Mouse (Mus musculus) forebrain, embryonic 13.5 days (tissue): ENCODE measurements around the gene Mras. TPM values are rescaled to one million over a fixed set of nuclear protein-coding genes. Genes with fewer than 3 reads are reported as not detected.

ENCODE experiments used
- ATAC-seq: fragments of 200-750 bp; cut with Nextera tagmentation; 2 replicates; pipeline ENCODE4 v1.8.0; 2017
- H3K27ac ChIP-seq: fragments of 300-500 bp; sonication (generic); 2 replicates; pipeline ENCODE4 v1.5.1; 2015; ENCODE audit warnings: inconsistent platforms, mild to moderate bottlenecking, moderate library complexity
- H3K27me3 ChIP-seq: fragments of 300-500 bp; sonication (generic); 2 replicates; pipeline ENCODE4 v1.6.1; 2015; ENCODE audit warnings: mild to moderate bottlenecking, inconsistent platforms
- H3K36me3 ChIP-seq: fragments of 300-500 bp; sonication (generic); 2 replicates; pipeline ENCODE4 v1.6.1; 2015; ENCODE audit warnings: mild to moderate bottlenecking, inconsistent platforms; ENCODE audit not compliant: poor library complexity, severe bottlenecking
- H3K4me1 ChIP-seq: fragments of 300-500 bp; sonication (generic); 2 replicates; pipeline ENCODE4 v1.6.1; 2015; ENCODE audit warnings: inconsistent platforms
- H3K4me2 ChIP-seq: fragments of 300-500 bp; sonication (generic); 2 replicates; pipeline ENCODE4 v1.6.1; 2015; ENCODE audit warnings: inconsistent platforms, mild to moderate bottlenecking, moderate library complexity
- H3K4me3 ChIP-seq: fragments of 300-500 bp; sonication (generic); 2 replicates; pipeline ENCODE4 v1.5.1; 2015; ENCODE audit warnings: mild to moderate bottlenecking, inconsistent platforms
- H3K9ac ChIP-seq: fragments of 300-500 bp; sonication (generic); 2 replicates; pipeline ENCODE4 v1.6.1; 2015; ENCODE audit warnings: mild to moderate bottlenecking, inconsistent platforms
- H3K9me3 ChIP-seq: fragments of 300-500 bp; sonication (generic); replicated peaks from 2 replicates; pipeline ENCODE4 v1.6.1; 2016; ENCODE audit warnings: inconsistent platforms
- WGBS: fragments of 180-500 bp; shearing (Covaris S2); methylation state at CpG from one replicate; pipeline ENCODE4 v1.1.7; 2015; 5-methylcytosine and 5-hydroxymethylcytosine counted together
- polyA plus RNA-seq: library from polyadenylated mRNA; unstranded; fragments of >200 nt; fragmentation: Nextera tagmentation; extraction: Ambion mirVana; gene quantifications from 2 replicates; pipeline ENCODE4 v1.2.1, GENCODE M21; 2015

Mras gene
- polyA plus RNA-seq, 1 experiment from 2014 or later = 43.4 TPM

GRCm38 (mm10) chr9:99458529-99459208, 21.5 kb upstream of the Mras start:
- Histone ChIP-seq H3K27ac (no peak overlapping the region), H3K4me1 (no peaks in the 10 kb centered on the region), H3K9me3 (no peaks in the 10 kb centered on the region), H3K9ac (no peak overlapping the region), H3K36me3 (no peaks in the 10 kb centered on the region), H3K4me2 (no peak overlapping the region), H3K4me3 (no peak overlapping the region), H3K27me3 (no peaks in the 10 kb centered on the region)
- ATAC-seq = no peak
- 48% methylated on average over 12 of the region's 12 CpGs for WGBS

- Histone ChIP-seq H3K27me3 (peaks cover 15% of the 10 kb centered on the region), H3K9ac (no peak overlapping the region), H3K36me3 (no peaks in the 10 kb centered on the region), H3K4me3 (no peak overlapping the region), H3K4me1 (0 out of 2 replicates have a peak, but pooled peaks cover 6% of the 10 kb centered on the region), H3K9me3 (no peaks in the 10 kb centered on the region), H3K27ac (no peak overlapping the region), H3K4me2 (no peak overlapping the region)
- 76% methylated on average over 4 of the region's 4 CpGs for WGBS
- ATAC-seq = no peak
Measured at GRCm38 (mm10) chr9:99454211-99454610, 17.0 kb upstream of the Mras start.

DNA sequence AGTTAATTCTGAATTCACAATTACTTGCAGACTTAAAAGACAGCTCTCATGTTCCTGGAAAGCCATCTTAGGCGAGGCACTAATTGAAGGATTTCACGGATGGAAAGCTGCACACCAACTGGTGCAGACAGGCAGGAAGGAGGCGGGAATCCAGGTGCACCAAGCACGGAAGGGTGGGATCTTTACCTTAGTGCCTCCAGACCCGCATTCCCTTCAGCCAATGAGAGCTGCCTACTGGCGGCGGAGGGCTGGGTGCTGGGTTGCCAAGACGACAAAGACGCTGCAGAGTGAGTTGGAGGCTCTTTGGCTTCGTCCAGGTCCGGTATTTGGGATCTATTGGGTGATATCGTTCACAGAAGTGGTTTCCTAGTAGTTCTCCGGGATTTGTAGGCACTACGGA, 14.0 kb upstream of the Mras start, which contains the start of gene Nme9:
Gene Nme9, plus strand, starts transcription at position 315 of the 400 bp plus-strand sequence.
- Histone ChIP-seq H3K4me2 (peak within 1 kb of the TSS; percentile 33), H3K4me1 (0 out of 2 replicates have a peak, but pooled peaks cover 10% of the 10 kb centered on the region), H3K9ac (no peak within 1 kb of the TSS), H3K9me3 (no peaks in the 10 kb centered on the region), H3K27me3 (peaks cover 15% of the 10 kb centered on the region), H3K27ac (no peak within 1 kb of the TSS), H3K36me3 (no peaks in the 10 kb centered on the region), H3K4me3 (no peak within 1 kb of the TSS)
- WGBS = 8% methylated on average over 14 of the region's 14 CpGs
- ATAC-seq = no peak

DNA sequence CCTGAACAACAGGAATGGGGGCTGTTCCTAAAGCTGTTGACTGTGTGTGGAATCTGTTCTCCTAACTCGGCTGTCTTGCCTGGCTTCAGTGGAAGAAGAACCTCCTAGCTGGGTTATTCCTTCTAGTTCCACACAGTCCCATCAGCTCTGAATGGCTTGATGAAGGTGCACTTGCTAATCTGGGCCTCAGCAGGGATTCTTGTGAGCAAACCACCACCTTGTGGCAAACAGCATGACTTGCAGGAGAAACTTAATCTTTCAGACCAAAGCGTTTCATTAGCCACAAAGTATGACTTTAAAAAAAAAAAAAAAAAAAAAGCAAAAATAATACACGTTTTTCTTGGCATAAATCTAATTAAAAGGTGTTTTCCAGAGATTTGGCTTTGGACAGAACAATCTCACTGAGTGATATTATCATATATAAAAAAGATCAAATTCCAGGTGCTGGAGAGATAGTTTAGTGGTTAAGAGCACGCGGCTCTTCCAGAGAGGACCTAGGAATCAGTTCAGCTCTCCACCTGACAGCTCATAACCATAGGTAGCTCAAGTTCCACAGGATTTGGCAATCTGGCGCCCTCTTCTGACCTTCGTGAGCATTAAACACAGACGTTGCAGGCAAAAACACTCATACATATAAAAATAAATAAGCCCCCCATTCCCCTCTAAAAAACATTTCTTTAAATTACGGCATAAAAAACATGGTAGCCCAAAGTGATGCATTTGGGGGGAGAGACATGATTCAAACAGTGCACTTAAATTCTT, 12.9 kb upstream of the Mras start:
- WGBS = 53% methylated on average over 9 of the region's 9 CpGs
- ATAC-seq = peak; percentile 48; the same call in 1 of the 2 replicates
- Histone ChIP-seq H3K4me1 (0 out of 2 replicates have a peak, but pooled peaks cover 10% of the 10 kb centered on the region), H3K4me3 (no peak overlapping the region), H3K27me3 (peaks cover 15% of the 10 kb centered on the region), H3K9ac (no peak overlapping the region), H3K27ac (no peak overlapping the region), H3K4me2 (no peak overlapping the region), H3K9me3 (no peaks in the 10 kb centered on the region), H3K36me3 (no peaks in the 10 kb centered on the region)

DNA sequence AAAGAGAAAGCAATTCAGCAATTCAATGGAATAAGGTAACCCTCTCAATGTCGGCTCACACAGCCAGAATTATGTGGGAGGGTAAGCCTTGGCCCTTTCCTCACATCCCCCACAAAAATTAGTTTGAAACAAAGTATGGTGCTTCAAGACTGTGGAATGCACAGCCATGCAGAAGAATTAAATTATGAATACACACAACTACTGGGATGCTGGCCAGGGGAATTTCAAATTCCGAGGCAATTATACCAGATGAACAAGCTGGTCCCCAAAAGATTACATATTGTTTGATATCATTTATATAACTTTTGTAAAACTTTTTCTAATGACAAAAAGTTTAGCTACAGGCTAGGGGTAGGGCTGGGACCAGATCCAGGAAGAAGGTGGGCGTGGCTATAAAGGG, 10.1 kb upstream of the Mras start:
- WGBS = 51% methylated on average over 3 of the region's 3 CpGs
- 0 out of 2 replicates have a peak, but pooled peaks cover 13% of the 10 kb centered on the region for H3K4me1 ChIP-seq

GRCm38 (mm10) chr9:99446259-99446658, 9.1 kb upstream of the Mras start:
- Histone ChIP-seq H3K4me1 (0 out of 2 replicates have a peak, but pooled peaks cover 10% of the 10 kb centered on the region), H3K27me3 (peaks cover 6% of the 10 kb centered on the region)
- no peak for ATAC-seq

More for the DNA sequence above, 10.1 kb upstream of the Mras start:
- H3K4me2 ChIP-seq = no peak overlapping the region
- H3K9me3 ChIP-seq = no peaks in the 10 kb centered on the region
- no peak for ATAC-seq
- no peaks in the 10 kb centered on the region for H3K36me3 ChIP-seq
- no peak overlapping the region for H3K9ac ChIP-seq
- H3K27ac ChIP-seq = no peak overlapping the region
- H3K4me3 ChIP-seq = no peak overlapping the region
- peaks cover 15% of the 10 kb centered on the region for H3K27me3 ChIP-seq

DNA sequence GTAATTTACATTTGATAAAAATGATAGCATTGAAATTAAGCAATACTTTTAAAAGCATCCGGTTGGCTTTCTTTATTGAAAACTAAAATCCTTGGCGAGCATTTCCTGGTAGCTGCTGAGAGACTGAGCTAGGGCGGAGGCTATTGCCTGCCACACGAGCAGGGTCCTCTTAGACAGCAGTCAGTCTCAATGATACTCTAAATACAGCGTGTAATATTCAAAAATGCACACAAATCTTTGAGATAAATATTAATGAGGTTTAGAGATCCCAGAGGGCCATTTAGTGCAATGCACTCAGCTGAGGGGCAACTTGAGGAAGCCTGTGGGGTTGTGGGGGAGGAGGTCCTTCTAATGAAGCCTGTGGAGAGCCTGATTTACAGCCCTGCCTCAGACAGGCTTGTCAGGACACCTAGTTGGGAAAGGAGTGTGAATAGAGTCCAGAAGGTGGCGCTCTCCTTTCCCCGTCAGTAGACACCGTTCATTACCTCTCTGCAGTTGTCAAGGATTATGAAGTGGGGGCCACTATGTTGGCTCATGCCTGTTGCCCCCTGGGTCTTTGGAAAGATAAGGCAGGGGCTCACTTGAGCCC, 7.5 kb upstream of the Mras start:
- Histone ChIP-seq H3K27ac (no peak overlapping the region), H3K36me3 (no peaks in the 10 kb centered on the region), H3K9ac (no peak overlapping the region), H3K4me1 (0 out of 2 replicates have a peak, but pooled peaks cover 7% of the 10 kb centered on the region), H3K27me3 (no peaks in the 10 kb centered on the region), H3K4me3 (no peak overlapping the region), H3K4me2 (no peak overlapping the region), H3K9me3 (no peaks in the 10 kb centered on the region)
- ATAC-seq = peak; percentile 44; the same call in 1 of the 2 replicates
- WGBS = 39% methylated on average over 8 of the region's 8 CpGs

More at GRCm38 (mm10) chr9:99446259-99446658, 9.1 kb upstream of the Mras start:
- no peak overlapping the region for H3K9ac ChIP-seq
- H3K4me2 ChIP-seq = no peak overlapping the region
- no peaks in the 10 kb centered on the region for H3K9me3 ChIP-seq
- no peak overlapping the region for H3K27ac ChIP-seq
- no peaks in the 10 kb centered on the region for H3K36me3 ChIP-seq
- H3K4me3 ChIP-seq = no peak overlapping the region

DNA sequence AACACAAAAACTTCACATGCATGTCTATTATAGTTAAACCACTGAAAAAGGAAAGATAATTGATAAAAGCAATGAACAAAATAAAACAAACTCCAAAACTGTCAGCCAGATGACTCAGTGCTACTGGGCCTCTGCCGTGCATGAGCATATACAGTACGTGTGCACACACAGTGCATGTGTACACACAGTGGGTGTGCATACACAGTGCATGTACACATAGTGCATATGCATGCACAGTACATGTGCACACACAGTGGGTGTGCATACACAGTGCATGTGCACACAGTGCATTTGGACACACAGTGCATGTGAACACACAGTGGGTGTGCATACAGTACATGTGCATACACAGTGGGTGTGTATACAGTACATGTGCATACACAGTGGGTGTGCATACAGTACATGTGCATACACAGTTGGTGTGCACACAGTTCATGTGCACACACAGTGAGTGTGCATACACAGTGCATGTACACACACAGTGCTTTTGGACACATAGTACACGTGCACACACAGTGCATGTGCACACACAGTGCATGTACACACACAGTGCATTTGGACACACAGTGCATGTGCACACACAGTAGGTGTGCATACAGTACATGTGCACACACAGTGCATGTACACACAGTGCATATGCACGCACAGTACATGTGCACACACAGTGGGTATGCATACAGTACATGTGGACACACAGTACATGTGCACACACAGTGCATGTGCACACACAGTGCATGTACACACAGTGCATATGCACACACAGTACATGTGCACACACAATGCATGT, 4.7 kb upstream of the Mras start:
- Histone ChIP-seq H3K9me3 (no peaks in the 10 kb centered on the region), H3K4me2 (no peak overlapping the region), H3K4me1 (peaks cover 14% of the 10 kb centered on the region), H3K36me3 (no peaks in the 10 kb centered on the region), H3K27ac (no peak overlapping the region), H3K9ac (no peak overlapping the region), H3K27me3 (peaks cover 18% of the 10 kb centered on the region), H3K4me3 (no peak overlapping the region)
- 0 out of 2 replicates have a peak, but pooled peaks have one; percentile 19 for ATAC-seq
- WGBS = 93% methylated on average over 4 of the region's 4 CpGs

DNA sequence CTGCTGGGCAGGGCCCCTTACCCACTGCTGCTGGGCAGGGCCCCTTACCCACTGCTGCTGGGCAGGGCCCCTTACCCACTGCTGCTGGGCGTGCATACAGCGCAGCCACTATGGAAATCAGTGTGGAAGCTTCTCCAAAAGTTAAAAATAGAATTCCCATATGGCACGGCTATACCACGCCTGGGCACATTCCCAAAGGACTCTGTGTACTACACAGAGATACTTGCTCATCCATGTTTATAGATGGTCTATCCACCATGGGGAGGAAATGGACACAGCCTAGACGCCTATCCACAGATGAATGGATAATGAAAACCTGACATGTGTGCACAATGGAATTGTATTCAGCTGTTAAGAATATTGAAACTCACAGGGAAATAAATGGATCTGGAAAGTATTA, 3.8 kb upstream of the Mras start:
- WGBS = 77% methylated on average over 5 of the region's 5 CpGs
- Histone ChIP-seq H3K27ac (no peak overlapping the region), H3K4me3 (no peak overlapping the region), H3K4me2 (no peak overlapping the region), H3K9ac (no peak overlapping the region), H3K27me3 (peaks cover 18% of the 10 kb centered on the region), H3K9me3 (no peaks in the 10 kb centered on the region), H3K4me1 (peaks cover 16% of the 10 kb centered on the region), H3K36me3 (no peaks in the 10 kb centered on the region)
- no peak for ATAC-seq

DNA sequence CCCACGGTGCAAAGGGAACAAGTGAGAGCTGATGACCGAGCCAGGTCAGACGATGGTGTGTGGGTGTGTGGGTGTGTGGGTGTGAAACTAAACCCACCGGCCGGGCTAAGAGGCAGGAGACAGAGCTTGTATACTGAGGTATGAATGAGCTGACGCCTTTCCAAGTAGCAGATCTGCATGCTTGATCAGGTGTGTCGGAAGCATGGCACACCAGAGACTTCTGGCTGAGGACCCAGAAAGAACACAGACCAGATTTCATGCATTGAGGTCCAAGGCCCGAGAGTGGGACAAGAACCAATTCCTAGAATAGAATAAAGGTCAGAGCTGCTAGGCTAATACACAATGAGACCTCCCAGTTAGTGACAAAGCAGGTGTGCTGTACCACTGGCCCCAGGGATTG, 1.9 kb upstream of the Mras start:
- Histone ChIP-seq H3K4me1 (peaks cover 31% of the 10 kb centered on the region), H3K4me2 (no peak overlapping the region), H3K27me3 (peaks cover 18% of the 10 kb centered on the region), H3K4me3 (no peak overlapping the region), H3K27ac (no peak overlapping the region), H3K36me3 (no peaks in the 10 kb centered on the region), H3K9ac (no peak overlapping the region), H3K9me3 (no peaks in the 10 kb centered on the region)
- no peak for ATAC-seq
- 81% methylated on average over 8 of the region's 8 CpGs for WGBS

DNA sequence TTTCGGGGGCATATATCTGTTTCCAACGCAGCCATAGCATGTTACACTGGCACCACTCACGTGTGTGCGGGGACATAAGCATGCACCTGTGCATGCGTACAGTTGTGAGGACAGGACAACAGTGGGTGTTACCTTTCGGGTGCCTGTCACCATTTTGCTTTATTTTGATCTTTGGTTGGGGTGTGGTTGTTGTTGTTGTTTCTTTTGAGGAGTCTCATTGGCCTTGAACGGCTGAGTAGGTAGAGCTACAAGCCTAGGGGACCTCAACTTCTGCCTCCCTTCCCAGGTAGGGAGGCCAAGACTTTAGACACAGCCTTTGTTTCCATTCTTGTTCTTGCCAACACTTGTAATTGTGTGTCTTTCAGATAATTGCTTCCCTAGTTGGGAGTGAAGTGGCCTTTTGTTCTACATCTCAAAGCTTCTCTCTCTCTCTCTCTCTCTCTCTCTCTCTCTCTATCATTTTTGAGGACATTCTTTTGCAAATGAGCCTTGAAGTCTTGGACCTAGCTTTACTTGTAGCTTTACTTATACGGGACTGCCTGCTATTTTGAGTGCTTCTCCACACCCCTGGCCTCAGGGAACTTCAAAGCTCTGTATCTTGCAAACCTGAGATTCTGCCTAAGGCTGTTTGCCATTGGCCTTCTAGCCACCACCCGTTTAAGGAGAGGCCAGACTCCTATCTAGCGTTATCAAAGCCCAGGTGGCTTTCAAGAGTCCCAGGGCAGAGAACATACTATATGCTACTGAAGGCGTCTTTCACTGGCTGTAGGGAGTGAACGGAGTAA, 792 bp upstream of the Mras start:
- H3K4me3 ChIP-seq = no peak overlapping the region
- H3K36me3 ChIP-seq = no peaks in the 10 kb centered on the region
- H3K9me3 ChIP-seq = no peaks in the 10 kb centered on the region
- WGBS = 78% methylated on average over 12 of the region's 12 CpGs
- no peak overlapping the region for H3K9ac ChIP-seq
- no peak overlapping the region for H3K27ac ChIP-seq
- peaks cover 18% of the 10 kb centered on the region for H3K27me3 ChIP-seq
- no peak for ATAC-seq
- peaks cover 39% of the 10 kb centered on the region for H3K4me1 ChIP-seq
- H3K4me2 ChIP-seq = no peak overlapping the region
